Mouse (Mus musculus) yolk sac, embryonic 10.5 days (tissue): ENCODE results near the gene Ccz1.
"Not testable (repeated sequence)": the region's sequence is repeated elsewhere in the genome, so short reads cannot be mapped to it uniquely, and the experiment has no call there.

Source experiments
- DNase-seq: peaks from one replicate; pipeline ENCODE4 v3.0.0-alpha.2; 2017; ENCODE audit warnings: low spot score

The Ccz1 gene

DNA sequence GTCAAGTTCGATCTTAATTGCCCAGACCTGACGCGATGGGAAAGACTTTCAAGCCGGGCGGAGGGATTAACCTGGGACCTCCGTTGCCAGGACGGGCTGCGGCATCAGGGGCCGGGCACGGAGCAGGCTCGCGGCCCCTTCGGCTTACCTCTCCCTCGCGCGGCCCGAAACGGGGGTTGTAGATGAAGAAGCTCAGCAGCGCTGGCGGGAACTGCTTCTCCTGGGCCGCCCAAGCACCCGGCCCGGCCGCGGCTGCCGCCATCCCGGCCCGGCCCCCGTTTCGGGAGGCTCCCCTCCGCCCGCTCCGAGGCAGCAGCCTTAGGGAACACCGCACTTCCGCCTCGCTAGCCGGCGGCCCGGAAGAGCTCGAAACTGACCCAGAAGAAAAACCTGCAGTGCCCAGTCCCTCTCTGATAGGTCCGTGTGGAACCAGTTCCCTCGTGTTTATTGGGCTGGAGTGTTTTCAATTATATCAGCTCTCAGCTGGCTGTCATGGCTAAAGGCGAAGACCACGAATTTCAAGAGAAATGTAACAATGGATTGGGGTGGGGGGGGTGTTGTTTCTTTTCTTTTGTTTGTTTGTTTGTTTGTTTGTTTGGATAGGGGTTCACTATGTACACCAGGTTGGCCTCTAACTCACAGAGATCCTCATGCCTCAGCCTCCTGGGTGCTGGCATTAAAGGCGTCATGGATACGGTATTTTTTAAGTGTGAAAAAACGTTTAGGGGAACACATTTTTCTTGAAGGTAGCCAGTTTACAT is at the start of gene Ccz1:
Gene Ccz1 (minus strand): TSS at position 327 of the 761 bp plus-strand sequence.
- DNase-seq: peak; percentile 84

DNA sequence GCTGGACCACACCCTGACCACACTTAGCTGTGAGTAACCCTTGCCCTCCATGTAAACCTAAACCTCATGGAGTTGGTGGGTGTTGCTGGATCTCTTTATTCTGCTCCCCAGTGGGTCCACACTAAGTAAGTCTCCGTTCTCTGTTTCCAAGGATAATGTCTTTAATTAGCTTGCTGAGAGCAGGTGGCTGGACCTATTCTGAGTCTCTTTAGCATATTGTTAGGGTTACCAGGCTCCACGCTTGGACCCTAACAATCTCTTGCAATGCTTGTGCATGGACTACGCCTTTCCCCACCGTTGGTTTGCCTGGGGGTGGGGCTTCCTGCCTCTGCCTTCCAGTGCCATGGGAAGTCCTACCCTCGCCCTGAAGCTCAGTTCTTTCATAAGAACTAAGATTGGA is 49.4 kb upstream of the Ccz1 start:
- no peak for DNase-seq

DNA sequence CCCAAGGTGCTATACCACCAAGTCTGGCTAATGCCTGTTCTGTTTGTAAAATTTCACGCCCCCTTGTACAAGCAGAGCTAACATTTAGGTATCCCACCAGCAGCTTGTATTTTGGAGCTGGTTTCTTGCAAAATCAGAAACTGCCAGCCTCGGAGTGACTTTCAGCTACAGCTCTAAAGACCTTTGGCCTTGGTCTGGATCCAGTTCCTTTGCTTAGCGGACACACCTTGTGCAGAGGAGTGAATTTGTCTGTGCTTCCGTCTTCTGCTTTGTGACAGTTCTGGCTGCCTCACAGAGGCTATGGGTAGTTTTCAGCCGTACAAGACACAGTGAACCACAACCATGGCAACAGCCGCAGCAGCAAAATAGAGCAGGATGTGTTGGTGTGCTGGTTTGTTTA is 39.7 kb upstream of the Ccz1 start:
- peak; percentile 40 for DNase-seq

DNA sequence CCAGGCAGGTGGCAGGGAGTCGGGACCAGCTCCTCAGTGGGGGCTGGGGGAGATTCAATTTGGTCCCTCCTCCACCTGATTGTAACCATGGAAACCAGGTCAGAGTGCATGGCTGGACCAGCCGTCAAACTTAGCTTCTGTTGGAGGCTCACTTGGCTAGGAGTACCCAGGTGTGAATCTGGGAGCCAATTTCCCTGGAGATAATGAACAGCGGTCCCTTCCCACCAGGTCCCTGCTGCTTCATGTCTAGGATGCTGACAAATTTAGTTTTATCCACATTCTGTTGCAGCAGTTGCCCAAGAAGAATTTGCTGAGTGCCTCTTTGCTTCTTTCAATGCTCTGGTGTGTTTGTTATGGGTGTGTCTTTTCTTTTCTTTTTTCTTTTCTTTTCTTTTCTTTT is 38.8 kb upstream of the Ccz1 start:
- no peak for DNase-seq

DNA sequence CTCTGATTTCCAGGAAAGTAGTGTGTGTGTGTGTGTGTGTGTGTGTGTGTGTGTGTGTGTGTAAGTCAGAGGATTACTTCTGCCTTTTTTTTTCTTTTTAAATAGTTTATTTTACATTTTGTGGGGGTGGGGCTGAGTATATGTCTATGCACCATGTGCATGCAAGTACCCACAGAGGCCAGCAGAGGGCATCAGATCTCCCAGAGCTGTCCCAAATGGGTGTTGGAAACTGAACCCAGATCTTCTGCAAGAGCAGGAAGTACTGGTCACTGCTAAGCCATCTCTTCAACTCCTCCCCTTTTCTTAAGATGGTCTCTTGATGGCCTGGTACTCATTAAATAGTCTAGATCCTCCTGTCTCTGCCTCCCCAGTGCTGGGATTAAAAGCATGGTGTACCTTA is 36.6 kb upstream of the Ccz1 start:
- no peak for DNase-seq

DNA sequence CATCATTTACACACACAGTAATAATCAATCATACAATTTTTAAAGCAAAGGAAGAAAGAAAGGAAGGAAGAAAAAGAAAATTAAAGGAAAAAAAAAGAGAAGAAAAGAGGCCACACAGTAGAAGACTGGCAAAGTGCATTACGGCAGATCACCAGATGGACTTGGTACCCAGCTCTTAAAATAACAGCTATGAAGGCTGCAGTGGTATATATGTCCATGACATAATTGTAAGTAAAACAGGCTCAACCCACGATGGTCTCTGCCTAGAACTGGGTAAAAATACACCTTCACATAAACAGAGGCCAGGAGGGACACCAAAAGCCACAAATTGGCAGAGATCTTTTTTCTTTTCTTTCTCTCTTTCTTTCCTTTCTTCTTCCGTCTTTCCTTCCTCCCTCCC is 35.2 kb upstream of the Ccz1 start:
- DNase-seq: no peak

DNA sequence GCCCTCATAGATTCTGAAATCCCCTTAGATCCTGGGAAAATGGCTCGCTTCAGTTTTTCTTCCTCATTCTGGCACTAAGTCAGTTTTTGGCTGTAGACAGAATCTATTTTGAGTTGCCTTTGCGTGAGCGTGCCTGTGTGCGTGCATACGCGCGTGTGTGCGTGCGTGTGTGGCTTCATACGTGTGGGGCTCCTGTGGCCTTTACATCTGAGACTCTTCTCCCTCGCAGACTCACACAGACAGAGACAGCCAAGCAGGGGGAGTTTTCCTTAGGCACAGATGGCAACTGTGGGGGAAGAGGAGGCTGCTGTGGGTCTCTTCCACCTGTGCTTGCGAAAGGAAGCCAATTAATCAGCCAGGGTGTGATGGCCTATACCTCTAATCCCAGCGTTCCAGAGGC is 32.6 kb upstream of the Ccz1 start:
- no peak for DNase-seq

DNA sequence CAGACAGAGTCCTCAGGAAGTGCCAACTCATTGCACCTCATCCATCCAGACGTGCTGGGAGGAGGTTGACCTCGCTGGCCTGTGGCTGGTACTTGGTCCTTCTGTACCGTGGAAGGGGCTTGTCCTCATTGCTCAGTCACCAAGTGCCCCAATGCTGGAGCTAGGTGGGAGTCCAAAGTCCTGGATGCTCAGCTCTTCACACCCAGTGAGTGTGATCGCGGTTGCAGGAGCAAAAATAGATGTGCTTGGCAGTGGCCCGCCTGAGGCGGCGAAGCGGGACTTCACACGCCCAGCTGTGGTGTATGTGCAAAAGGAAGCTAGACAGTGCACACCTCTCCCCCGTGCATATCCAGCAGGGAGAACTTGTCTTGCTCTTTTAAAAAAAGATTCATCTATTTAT is 28.5 kb upstream of the Ccz1 start:
- no peak for DNase-seq

DNA sequence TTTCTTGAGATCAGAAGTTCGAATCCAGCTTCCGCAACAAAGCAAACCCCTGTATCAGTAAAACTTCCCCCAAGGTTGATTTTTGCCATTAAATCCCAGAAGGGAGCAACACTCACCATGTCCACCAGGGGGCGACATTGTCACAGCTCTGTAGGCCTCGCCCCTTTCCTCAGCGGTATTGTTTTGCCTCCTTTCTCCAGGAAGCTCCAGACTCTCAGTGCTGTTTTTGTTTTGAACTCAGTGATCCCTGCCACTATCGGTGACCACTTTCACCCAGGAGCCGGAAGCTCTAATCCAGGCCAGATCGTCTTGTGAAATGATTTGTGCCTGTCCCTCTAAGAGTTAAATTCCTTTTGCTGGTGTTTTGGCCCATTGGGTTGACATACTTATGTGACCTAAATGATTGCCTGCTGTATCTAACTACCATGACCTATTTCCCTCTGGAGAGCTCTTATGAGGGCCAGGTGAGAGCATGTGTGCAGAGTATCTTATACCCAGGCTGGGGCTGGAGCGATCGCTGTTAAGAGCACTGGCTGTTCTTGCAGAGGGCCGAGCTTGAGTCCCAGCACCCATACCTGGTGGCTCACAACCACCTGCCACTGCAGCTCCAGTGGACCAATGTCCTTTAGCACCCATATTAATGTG is 26.2 kb upstream of the Ccz1 start:
- peak; percentile 50 for DNase-seq

DNA sequence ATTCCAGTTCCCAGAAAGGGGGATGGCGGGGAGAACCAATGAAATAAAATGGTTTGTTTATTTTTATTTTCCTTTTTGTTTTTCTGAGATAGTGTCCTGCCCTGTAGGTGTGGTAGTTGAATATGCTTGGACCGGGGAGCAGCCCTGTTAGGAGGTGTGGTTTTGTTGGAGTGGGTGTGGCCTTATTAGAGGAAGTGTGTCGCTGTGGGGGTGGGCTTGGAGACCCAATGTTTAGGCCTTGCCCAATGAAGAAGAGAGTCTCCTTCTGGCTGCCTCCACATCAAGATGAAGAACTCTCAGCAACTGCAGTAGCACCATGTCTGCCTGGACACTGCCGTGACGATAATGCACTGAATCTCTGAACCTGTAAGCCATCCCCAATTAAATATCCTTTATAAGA is 25.2 kb upstream of the Ccz1 start:
- DNase-seq: no peak

DNA sequence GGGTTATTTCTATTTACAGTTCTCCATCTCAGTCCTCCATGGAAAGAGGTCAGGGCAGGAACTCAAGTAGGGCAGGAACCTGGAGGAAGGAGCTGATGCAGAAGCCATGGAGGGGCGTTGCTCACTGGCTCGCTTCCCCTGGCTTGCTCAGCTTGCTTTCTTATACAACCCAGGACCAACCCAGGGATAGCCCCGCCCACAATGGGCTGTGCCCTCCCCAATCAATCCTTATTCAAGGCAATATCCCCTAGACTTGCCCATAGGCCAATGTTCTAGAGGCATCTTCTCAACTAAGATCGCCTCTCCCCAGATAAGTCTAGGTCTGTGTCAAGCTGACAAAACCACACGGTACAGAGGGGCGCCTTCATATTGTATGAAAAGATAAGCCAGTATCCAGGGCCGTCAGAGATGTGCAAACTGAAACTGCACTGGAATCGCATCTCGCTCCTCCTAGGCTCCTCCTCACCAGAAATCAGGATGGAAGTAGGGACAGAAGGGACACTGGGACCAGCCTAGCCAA is 24.5 kb upstream of the Ccz1 start:
- DNase-seq: no peak

DNA sequence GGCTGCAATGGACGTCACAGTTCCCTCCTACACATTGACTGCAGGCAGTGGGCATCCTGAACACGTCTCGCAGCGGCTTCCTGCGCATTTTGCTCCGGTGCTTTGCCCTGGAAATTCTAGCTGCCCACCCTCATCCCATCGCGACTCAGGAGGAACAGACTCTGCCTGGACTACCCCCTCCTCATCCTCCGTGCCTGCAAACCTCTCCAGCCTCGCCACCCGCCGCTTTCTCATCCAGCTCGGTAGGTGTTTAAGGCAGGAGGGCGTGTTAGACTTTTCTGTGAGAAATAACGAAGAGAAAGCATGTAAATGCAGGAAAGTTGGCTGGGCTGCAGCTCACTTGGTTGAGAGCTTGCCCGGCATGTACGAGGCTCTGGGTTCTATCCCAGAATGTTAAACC is 22.3 kb upstream of the Ccz1 start:
- no peak for DNase-seq

DNA sequence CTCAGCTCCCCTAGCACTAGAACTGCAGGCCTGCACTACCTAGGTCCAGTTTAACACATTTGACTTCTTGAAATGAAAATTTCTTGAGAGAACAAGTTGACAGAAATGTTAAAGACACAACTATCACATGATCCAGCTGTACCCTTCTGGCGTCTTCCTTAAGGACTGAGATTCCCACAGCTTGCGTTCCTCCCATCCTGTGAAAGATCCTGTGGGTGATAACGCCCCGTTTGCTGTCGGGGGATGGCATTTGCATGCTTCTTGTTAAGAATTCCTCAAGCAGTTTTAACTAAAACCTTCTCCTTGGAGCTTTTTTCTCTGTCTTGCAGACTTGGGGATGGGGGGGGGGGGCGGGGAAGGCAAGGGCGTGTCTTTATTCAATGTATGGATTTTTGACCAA is 19.9 kb upstream of the Ccz1 start:
- no peak for DNase-seq

DNA sequence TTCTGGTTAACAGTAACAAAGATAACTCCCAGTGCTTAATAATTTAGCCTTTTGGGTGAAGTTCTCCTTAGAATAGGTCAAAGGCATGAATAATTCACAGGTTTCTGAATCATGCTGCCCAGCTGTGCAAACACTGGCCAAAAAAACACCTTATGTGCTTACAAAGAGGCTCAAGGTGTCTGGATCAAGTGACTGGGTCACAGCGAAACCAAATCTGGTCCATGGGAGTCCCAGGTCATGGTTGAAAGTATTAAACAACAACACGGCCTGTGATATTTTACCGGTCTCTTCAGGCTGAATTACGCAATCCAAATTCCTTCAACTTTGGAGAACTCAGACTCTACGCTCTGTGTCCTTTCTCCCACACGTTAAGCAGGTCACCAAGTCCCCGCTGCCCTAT is 17.8 kb upstream of the Ccz1 start:
- DNase-seq: no peak

DNA sequence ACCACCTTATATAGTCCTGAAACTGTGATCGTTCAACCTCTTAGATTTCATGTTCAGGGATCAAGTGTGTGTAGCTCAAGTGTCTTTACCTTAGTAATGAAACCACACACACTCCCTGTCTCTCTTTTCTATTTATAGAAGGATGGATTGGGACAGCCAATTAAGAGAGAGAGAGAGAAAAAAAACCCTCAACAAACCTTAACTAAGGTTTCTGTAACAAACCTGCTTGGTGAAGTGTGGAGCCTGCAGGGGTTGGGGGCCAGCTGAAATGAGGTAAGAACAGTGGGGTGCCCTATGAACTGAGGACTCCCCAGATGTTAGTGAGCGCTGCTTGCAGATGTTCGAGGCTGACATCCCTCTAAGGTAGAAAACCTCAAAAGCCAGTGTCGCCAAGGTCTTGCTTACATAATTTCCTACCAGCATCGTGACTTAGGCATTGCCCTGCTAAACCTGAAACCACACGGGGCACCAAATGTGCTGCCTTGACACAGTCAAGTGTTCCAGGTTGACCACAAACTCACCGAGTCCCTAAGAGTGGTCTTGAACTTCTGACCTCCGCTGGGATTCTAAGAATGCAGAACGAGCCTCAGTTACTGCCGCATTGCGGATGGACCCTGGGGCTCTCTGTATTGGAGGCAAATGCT is 12.1 kb upstream of the Ccz1 start, which contains the start of gene Ocm:
Gene Ocm (minus strand): TSS at position 51 of the 644 bp plus-strand sequence.
- DNase-seq: no peak

DNA sequence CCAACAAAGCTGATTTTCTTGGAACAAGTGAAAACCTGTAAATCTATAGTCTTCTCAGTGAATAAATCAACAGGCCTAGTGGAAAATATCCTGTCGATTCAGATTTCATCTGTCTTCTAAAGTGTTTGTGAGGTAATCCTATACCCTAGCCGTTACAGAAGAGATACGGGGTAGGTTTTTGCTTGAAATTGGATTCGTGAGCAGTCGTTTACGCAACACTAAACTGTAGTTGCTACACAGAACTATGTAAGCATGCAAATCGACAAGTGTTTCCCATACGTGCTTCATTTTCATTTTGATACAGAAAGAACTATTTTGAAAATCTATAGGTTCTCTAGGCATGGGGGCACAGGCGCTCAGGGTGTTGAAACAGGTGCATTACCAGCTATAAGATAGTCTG is 1.2 kb upstream of the Ccz1 start:
- no peak for DNase-seq

DNA sequence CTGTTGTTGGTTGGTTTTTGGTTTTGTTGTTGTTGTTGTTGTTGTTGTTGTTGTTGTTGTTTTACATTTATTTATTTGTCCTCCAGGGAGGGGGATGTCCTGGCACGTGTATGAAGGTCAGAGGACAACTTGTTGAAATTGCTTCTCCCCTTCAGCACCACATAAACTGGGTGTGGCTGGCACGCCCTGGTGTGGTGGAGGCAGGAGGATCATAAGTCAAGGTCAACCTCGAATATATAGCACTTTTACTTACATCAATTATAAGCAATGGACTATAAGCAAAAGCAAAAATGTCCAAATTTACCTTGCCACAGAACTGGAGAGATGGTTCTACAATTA is 604 bp upstream of the Ccz1 start:
- no peak for DNase-seq

DNA sequence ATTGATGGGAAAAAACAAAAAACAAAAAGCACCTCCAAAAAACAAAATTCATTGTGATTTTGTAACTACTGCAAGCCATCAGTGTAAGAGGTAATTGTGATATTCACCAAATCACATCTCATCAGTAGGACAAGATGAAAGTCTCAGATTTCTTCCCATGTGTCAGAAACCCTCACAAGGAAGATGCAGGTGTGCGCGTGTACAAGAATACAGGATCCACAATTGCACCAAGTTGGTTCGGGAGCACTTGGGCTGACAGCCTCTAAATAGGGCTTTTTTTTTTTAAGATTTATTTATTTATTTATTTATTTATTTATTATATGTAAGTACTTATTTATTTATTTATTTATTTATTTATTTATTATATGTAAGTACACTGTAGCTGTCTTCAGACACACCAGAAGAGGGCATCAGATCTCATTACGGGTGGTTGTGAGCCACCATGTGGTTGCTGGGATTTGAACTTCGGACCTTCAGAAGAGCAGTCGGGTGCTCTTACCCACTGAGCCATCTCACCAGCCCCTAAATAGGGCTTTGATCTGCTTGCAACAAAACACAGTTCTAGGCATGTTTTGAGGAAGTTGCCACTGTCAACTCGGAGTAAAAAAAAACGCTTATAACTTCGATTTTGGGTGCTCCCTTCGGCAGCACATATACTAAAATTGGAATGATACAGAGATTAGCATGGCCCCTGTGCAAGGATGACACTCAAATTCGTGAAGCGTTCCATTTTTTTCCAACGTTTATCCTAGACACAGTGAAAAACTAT is 1.1 kb downstream of the Ccz1 start:
- DNase-seq: not testable (repeated sequence)

DNA sequence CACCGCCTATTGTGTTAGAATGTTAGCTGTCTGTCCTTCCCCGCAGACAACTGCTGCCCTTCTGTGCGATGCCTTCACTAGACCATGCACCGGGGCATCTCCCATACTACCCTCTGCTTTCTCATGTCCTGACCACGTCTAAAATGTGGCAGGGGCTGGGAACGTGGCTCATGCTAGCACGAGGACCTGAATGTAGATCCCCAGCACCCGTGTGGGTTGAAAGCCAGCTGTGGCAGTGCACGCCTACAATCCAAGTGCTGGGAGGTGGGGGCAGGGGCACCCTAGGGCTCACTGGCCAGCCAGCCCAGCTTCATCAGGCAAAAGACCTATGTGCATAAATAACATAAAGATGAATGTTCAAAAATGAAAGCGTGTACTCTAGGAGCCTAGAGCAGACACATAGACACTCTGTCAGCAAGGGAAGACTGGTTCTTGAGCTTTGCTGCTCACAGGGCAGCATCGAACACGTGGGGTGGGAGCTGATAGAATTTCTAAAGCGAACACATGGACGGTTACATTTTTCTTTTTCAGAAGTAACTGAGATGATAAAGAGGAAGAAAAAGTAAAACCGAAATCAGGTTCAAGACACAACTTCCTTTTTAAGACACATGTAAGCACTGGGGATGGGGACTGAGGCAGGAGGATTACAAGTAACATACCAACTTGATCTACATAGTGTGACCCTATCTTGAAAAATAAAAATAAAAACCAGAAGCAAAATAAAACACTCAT is 12.1 kb downstream of the Ccz1 start:
- no peak for DNase-seq

DNA sequence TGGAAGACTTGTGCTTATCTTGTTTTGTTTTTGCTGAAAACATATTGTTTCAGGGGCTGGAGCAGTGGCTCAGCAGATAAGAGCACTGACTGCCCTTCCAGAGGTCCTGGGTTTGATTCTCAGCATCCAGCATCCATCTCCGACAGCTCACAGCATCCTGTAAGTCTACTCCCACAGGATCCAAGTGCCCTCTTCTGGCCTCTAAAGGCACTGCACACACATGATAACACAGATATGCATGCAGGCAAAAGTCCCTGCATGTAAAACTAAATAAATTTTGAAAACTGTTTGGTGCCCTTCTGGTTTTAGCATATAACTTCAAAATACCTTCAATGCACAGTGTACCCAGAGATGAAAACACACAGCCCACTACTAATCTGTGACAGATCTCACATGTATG is 15.3 kb downstream of the Ccz1 start:
- DNase-seq: no peak

DNA sequence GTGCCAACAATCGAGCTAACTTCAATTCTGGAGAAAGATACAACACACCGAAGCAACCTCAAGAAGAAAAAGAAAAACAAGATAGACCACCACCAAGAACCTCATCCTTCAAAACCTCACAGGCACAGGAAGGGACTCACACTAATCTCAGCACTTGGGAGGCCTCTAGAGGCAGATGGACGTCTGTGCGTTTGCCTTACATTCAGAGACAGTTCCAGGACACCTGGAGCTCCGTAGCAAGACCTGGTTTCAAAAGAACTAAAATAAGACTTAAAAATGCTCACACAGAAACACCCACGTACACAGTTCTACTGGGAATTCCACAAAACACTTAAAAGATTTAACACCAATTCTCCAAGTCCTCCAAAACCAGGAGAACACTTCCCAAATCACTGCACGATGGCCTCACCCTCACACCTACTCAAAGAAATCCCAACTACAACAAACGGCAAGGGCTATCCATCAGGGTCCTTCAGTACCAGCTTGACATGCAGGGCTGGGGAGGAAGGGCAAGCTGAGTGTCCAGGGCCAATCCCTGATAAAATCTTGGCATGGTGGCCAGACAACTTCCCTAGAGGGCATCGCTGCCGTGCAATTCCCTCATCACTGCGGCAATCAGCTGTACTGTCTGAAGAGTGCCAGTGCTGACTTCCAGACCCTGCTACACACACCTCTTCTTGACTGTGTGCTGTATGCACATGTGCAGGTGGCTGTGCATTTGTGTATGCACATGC is 19.9 kb downstream of the Ccz1 start:
- DNase-seq: no peak
